Mouse (Mus musculus) thymus, postnatal 4 days (tissue): Measurements from ENCODE around the gene Prkcb.

Experiments used
- DNase-seq: peaks from one replicate; pipeline ENCODE4 v3.0.0; 2021

Prkcb gene

DNA sequence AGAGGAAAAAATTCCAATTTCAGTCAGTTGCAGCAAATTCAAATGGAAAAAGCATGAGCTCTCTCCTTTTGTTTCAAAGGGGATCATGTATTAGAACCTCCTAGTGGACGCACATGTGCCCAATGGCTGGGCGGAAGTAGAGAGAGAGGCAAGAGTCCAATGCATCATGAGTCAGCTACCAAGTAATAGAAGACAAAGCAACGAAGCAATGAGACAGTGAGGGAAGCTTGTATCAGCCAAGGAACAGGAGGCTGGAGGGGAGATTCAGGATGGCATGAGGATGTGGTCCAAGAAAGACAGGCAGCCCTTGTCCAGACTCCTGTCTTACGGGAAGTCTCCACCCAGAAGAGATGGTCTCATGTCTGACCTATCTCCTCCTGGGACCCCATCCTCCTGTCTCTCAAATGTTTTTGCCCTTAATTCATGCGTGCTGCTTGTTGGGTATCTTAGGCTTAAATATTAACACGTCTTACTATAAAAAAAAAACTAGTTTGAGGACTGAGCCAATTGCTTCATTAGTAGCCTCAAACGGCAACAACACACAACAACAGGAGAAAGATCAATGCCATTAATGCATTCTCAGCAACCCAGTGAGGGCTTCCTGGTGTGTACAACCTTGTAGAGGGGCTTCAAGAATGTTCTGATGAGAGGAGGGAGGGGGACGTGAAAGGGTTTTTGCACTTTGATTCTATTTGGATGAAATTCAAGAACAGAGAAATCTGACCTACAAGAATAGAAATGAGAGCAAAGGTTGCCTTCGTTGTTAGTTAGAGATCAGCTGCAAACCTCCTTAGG, 245.2 kb downstream of the Prkcb start:
- no peak for DNase-seq

DNA sequence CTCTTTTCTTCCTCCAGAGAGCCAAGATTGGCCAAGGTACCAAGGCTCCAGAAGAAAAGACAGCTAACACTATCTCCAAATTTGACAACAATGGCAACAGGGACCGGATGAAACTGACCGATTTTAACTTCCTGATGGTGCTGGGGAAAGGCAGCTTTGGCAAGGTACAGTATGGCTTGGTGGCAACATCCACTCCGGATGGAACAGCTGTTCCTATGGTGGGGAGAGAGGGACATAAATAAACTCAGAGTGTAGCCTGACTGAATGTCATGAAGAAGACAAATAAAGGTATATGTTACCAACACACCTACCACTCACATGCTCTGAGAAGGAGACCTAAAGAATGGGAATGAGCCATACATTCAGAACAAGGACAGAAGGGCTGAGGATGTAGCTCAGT, 256.1 kb downstream of the Prkcb start:
- no peak for DNase-seq

DNA sequence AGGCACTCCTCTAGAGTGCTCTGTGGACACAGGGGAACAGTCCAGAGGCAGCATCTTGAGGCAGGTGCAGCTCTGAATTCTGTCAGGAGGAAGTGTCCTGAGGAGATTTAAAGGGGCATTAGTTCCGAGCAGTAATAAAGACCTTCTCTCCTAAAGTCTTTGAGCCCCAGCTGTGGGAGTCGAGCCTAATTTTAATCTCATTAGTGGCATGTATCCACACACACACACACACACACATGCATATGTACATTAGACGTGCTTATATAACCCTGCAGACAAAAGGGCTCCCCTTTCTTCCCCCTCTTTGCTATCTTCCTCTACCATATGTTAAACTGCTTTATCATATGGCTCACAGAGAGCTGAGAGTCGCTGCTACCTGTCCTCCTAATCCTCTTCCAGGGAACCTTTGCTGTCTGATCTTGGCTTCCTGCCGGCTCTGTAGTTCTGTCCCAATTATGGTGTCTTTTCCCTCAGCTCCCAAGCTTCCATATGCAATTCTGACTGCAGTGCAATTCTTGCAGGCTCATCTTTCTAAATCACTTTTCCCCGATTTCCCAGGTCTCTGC, 268.1 kb downstream of the Prkcb start:
- DNase-seq, result no peak

DNA sequence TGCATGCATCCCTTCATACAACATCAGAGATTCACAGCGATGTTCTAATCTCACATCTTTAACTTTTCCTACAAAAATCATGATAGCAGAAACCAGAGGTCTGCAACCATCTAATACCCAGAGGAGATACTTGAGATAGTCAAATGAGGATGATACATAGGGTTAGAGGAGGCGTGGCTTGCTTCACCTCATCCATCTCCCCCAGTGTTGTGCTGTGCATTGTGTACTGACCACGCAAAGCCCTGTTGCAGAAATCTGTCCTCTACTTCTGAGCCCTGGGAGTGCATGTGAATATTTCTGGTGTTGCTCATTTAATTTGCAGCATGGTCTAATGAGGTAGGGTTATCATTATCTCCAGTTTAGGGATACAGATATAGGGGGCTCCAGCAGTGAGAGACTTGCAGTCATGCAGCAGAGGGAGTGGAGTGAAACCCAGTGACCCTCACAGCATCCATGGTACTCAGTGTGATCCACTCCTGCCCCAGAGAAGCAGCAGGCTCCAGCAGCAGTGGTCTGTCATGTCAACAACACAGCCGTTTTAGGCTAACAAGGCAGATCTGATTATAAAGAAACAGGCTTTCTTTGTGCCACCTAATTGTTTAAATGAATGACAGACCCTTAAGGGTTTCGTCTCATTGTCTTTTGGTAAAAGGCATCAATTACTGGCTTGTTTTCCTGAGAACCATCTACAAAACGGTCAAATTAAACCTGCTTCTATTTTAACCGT, 269.7 kb downstream of the Prkcb start:
- no peak for DNase-seq

DNA sequence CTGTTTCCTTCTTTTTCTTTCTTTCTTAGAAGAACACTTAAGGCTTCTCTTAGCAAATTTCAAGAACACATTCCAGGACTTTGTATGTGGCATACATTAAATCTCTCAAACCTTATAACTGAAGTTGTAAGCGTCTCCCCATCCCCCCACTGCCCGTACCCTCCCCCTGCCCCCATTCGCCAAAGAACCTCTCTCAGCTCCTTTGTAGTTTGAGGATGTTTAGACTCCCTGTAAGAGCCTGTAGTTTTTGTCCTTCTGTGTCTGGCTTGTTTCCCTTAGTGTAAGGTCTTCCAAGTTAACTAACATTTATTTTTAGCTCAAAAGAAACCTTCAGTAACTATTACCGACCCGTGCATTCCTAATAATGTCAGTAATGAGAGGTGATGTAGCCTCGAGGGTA, 270.4 kb downstream of the Prkcb start:
- DNase-seq, result no peak

DNA sequence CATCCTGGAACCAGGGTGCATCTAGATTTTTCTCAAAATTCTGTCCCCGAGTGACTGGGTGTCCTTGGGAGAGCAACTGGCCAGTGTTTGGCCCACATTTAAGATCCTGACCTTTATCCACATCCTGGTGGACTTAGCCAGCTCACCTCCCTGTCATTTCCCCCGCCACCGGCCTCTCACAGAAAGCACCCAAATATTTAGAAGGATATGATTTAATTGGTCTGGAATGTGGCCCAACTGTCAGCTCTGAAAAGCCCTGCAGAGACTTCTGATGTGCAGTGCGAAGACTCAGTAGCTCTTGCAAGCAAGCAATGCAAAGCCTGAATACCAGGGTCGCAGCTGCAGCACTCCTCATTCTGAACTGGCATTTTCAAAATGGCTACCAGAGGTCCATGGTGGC, 274.0 kb downstream of the Prkcb start:
- no peak for DNase-seq

DNA sequence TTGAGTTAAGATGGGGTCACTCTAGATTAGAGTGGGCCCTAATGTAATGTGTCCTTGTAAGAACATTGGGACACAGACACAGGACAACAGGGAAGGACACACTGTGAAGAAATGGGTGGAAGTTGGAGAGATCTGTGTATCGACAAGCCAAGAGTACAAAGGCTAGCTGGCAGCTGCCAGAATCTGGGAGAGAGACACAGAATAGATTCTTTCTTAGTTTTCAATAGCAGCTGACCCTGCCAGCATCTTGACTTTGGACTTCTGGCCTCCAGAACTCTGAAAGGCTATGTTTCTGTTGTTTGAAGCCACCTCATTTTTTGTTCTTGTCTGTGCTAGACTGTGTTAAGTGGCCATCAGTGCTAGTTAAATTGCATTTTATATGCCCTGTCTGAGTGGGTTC, 276.8 kb downstream of the Prkcb start:
- no peak for DNase-seq

DNA sequence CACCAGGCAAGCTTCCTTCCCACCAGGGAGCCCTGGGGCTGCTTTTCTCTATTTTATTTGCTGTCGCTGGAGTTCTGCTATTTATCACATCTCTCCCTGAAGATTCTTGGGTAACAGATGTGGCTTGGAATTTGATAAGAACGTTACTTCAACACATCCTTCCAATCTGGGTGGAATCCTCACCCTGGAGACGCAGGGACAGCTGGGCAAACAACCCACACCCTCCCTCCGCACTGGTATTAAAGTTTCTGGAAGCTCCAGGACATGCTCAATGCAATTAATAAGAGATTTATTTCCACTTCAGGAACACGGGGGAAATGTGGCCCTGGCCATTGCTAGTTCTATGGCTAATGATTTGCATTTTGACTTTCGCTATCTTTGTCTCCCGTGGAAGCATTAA, 277.5 kb downstream of the Prkcb start:
- DNase-seq, result no peak

DNA sequence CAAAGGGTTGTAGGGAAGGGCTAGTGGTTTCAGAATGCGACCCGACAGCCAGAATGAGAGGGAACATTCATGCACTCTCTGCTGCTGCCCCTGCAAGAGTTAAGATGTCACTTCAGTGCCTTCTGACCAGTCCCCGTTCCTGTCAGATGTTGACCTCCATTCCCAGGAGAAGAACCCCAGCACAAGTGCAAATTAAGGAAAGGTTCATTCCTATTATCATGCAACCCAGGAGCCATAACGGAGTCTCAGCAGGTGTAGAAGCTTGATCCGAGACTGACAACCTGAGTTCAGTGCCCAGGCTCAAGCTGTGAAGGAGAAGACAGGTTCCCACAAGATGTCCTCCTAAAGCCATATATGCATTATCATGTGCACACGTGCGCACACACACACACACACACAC, 280.2 kb downstream of the Prkcb start:
- DNase-seq, result no peak

DNA sequence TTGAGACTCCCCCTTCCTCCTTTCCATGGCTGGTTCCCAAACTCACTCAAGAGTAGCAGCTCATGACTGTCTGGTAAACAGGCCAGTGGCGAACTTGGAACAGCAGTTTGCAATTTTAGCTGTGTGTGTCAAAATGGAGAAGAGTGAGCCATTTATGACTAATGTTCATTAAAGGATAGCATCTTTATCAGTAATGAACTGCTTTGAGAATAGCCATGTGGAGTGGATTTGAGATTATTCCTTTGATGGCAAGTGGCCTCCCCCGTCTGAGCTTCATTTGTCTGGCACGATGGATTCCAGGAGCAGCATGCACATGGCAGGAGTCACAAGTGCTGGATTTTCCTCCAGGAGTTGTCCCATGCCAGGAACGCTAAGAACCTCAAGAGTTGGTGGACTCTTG, 281.9 kb downstream of the Prkcb start:
- no peak for DNase-seq

DNA sequence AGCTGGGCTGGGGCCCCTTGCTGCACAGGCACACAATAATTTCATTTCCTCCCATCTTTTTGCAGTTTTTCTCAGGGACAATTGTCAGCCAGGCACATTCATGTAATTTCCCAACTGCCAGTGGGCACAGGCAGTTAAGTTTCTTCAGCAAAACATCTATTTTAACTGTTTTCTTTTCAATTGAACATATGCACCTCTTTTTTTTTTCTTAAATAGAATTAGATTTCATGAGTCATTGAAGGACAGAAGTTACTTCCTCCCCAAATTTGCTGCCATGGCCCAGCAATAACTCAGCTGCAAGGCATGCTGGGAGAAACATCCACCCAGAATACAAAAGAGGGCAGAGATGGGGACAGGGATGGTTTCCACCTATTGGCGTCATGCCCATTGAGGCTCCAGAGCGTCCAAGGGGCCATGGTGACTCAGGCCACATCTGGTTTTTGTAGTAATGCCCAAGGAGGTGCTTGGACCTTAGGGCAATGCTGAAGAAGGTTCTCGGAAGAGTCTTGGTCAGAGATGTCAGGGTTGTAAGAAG, 284.6 kb downstream of the Prkcb start:
- no peak for DNase-seq

DNA sequence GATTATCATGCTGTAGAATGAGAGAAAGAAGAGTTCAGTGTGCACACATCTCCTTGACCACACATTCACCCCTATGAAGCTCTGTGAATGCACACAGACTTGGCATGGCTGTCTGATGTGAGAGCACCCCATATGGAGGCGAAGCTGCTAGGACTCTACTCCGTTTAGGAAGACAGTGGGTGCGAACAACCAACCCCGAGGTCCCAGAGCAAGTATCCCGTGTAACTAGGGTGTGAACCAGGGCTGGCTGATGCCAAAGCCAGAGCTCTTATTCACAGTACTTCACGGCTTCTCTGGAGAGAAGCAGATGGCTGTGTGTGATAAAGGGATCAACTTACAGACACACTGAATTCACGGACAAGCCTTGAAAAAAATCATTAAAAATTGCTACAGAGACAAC, 285.9 kb downstream of the Prkcb start:
- no peak for DNase-seq

DNA sequence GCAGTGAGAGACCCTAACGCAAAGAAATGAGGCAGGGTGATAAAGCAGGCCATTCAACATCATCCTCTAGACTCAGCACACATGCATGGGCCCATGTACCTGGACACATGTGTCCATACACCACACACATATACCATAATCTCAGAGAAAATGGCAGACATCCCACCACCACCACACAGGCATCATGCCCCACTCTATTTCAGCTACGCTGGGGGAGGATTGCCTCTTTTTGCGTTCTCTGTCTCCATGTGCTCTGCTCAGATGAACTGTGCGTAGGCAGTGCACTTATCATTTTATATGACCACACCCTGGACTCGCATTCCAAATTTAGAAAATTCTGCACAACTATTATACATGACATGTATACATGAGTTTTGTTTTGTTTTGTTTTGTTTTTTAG, 286.5 kb downstream of the Prkcb start:
- no peak for DNase-seq

DNA sequence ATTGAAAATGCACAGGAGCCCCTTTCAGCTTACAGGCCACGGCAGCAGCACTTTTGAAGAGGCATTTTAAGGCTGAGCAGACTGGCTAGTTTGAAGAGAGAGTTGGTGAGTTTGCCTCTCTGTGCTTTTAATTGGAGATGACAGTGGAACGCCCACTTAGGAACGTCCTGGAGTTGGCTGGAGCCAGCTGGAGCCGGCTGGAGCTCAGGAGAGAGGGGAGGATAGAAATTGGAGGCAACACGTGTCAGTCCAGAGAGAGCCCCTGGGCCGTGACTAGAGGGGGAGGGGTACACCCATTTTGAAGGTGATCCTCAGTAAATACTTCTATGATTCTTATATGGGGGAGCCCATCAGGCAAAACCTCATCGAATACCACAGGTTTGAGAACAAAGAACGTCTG, 287.0 kb downstream of the Prkcb start:
- no peak for DNase-seq

DNA sequence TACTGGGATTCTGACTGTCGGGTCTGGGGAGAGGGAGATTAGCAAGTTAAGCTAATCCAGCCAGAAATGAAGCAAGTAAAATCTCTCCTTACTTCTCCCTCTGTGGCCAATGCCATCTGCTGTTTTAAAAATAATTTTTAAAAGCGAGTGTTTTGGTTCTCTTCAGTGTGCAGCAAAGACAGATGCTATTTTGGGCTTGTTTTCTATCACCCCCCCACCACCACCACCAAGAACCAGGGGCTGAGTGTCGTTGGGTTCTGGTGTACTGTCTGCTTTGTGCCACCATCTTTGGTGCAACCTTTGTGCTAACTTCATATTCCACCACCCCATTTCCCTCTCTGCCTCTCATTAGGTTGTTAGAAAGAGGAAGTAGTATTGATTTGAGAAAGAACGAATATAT, 289.0 kb downstream of the Prkcb start:
- no peak for DNase-seq

DNA sequence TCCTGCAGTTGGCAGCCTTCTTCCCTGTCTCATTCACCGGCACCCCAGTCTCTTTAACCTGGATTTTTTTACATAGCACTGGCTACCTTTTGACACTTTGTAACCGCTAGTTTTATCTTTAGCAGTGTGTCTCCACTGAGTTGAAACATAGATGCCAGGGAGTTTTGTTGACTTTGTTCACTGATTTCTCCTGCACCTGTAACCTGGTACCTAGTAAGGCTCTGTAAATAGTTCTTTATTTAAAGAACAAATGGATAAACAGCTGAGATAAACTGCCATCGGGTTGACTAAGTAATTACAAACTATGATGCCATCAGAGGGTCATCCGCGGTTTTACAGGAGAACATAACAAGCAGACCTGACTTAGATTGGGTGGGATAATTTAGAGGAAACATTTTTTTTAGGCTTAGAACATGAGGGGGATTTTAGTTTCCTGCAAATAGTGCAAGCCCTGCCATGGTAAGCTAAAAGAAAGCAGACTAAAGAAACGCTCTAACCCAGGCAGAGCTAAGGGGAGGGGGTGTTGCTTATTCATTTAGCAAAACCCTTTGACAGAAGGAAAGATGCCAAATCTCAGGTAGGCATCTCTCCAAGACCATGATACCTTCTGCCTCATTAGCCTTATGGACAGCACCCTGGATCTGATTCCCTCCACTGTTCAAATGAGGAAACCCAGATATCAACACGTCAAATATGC, 291.1 kb downstream of the Prkcb start:
- no peak for DNase-seq

DNA sequence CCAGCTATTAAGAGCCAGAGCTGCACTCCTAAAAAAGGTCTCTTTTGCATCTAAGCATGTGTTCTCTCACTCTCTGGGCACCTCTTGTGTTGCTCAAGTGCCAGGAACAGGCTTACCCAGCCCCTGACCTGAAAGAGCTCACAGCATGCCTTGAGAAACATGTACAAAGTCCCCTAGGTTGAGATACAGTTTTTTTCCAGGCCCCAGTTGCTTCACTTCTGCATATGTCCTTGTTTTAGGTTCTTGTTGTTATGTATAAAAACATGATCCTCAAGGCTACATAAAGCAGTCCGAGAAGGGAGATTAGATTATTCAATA, 291.6 kb downstream of the Prkcb start:
- no peak for DNase-seq

DNA sequence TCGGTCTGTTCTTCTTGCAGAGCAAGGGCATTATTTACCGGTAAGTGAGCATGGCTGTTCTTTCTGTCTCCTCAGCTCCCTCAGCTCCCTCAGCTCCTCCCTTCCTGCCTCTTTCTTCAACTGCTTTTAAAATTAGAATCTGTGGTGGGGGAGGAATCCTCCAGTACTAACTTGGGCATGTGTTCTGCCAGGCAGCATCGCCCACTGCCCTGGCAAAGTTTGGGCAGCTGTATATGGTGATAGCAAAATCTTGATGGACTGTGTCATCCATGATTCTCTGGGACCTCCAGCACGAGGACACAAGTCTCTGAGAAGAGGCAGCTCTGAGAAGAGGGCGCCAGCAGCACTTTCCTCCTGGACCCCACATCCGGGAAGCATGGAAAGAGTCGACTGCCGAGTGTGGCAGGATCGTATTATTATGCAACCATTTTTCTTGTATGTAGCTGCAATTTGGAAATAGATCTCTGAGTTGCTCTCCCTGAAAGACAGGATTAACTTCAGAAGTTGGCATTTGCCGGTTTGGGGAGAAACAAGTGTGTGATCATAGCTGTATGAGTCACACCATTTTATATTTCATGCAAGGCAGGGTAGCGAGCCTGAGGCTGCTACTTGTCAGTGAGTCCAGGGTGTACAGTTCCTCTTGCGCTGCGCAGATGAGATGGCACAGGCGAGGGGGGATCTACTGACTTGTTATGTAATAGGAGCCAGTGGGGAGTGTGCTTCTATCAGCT, 296.0 kb downstream of the Prkcb start:
- no peak for DNase-seq

DNA sequence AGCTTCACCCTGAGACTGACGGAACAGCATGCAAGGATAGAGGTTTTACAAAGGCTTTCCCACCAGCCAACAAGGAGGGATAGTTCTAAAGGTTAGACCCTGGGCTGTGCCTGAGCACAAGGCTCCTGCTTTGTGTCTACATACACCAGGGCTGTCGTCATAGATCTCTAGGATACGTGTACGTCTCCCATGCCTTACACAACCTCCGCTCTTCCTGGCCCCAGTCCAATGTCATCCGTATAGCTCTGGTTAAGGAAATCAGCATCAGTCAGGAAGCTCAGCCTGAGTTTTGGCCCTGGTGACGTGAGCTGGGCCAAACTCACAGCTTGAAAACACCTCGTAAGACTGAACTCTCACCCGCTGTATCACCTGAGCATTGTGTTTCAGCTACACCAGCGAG, 307.3 kb downstream of the Prkcb start:
- no peak for DNase-seq

DNA sequence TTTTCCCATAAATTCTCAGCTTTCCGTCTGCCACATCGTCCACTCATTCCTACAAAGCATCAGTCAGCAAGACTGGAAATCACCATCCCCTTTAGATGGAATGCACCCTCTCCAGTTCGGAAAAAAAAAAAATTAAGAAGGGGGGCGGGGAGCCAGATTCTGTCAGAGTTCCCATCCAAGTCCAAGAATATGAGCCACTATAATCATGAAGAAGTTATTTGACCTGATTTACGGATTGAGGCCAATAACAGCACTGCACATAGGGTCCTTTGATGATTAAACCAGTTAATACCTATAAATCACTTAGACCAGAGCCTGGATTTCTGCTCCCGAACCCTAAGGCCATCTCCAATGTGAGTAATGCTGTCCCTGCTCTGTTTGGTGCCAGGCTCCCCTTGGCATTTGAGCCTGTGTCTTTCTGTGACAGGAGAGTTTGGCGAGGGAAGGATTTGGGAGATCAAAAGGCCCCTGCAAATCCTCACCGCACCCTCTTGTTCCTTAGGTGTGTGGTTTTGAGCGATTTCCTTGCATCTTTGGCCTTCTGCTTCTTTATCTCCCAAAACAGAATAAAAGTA, 308.1 kb downstream of the Prkcb start:
- no peak for DNase-seq

DNA sequence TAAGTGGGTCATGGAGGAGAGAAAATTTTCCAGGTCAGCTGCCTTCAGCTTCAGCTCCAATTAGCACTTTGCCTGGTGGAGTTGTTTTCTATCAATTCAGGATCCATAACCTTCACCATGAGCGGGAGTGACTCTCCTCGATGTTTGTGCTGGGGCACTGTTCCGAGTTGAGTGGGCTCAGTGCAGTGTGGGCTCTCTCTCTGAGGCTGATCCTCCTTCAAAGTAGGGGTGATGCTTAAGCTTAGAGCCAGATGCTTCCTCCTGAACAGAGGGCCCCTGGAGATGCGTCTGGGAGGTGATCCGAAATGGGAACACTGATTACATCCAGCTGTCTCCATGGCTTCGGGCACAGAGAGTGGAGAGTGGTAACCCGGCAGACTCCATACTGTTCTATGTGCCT, 308.8 kb downstream of the Prkcb start:
- DNase-seq, result no peak

DNA sequence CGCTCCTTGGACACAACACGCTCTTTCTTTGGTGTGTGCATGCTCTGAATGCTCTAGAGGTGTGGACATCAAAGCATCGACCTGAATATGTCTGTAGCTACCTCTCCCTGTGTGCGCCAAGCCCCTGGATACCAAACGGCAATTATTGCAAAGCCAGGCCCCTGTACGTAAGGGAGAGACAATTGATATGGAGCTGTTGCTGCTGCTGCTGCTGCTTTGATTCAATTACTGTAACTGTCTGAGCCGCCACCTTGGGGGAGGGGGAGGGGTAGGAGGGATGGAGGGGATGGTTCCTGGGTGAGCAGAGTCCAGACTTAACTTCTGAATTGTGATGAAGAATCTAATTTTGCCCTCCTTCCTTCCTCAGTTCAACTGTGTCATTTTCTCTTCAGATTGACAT, 312.3 kb downstream of the Prkcb start:
- no peak for DNase-seq

DNA sequence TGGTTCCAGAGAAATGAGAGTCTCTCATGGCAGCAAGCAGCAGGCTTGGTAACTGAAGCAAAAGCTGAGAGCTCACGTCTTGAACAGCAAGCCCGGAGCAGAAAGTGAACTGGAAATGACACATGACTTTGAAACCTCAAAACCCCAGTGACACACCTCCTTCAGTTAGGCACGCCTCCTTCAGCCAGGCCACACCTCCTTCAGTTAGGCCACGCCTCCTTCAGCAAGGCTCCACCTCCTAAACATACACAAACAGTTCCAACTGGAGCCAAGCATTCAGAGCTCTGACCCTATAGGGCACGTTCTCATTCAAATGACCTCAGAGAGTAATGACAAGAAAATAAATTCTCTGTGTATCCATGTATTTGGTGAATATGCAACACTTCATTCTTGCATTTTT, 316.5 kb downstream of the Prkcb start:
- peak; percentile 15 for DNase-seq
